Mouse (Mus musculus): Measurements from ENCODE around the gene Hrk. TPM values are rescaled to one million over a fixed set of nuclear protein-coding genes. Genes with fewer than 3 reads are reported as not detected.

Gene Hrk
- total and polyA plus RNA-seq, 3 experiments, result 0.20 to 0.50 (median 0.50) TPM

- intact Hi-C loops (cut with DNase I), result no loop called here
- no peak overlapping the region for H3K9ac ChIP-seq (ENCODE audit: low read depth, low read length)
- 79% methylated on average over 16 of the region's 16 CpGs for WGBS
- H3K4me3 ChIP-seq, result no peak overlapping the region
- no peak for DNase-seq
- no peaks in the 10 kb centered on the region for H3K79me2 ChIP-seq (replicated peaks; ENCODE audit: control insufficient read depth, insufficient read depth, low read length)
- H3K27me3 ChIP-seq (ENCODE audit: control insufficient read depth, insufficient read depth, low read length), result no peaks in the 10 kb centered on the region
- no peaks in the 10 kb centered on the region for H3K4me1 ChIP-seq (ENCODE audit: control insufficient read depth, insufficient read depth, low read length)
- no peaks in the 10 kb centered on the region for H3K36me3 ChIP-seq (ENCODE audit: control insufficient read depth, insufficient read depth, low read length)
- H3K27ac ChIP-seq, result no peak overlapping the region
- TF ChIP-seq CTCF (IDR thresholded peaks at IDR 0.05) (no peak), POLR2A (IDR thresholded peaks at IDR 0.05; ENCODE audit: insufficient read depth, low read depth, low read length) (no peak), EP300 (IDR thresholded peaks at IDR 0.05; ENCODE audit: insufficient read depth, low read depth, low read length) (no peak)
Measured at GRCm38 (mm10) chr5:118204675-118205440, 40.4 kb downstream of the Hrk start.

- no peaks in the 10 kb centered on the region for H3K79me2 ChIP-seq (replicated peaks; ENCODE audit: control insufficient read depth, insufficient read depth, low read length)
- 88% methylated on average over 8 of the region's 8 CpGs for whole genome bisulfite sequencing
- no peak for DNase-seq
- intact Hi-C loops (cut with DNase I), result no loop called here
- no peaks in the 10 kb centered on the region for H3K27me3 ChIP-seq (ENCODE audit: control insufficient read depth, insufficient read depth, low read length)
- H3K9ac ChIP-seq (ENCODE audit: low read depth, low read length), result no peak overlapping the region
- H3K4me3 ChIP-seq, result no peak overlapping the region
- TF ChIP-seq EP300 (IDR thresholded peaks at IDR 0.05; ENCODE audit: insufficient read depth, low read depth, low read length), result no peak
- no peak for TF ChIP-seq POLR2A (IDR thresholded peaks at IDR 0.05; ENCODE audit: insufficient read depth, low read depth, low read length)
- no peak for TF ChIP-seq CTCF (IDR thresholded peaks at IDR 0.05)
- H3K4me1 ChIP-seq (ENCODE audit: control insufficient read depth, insufficient read depth, low read length), result no peaks in the 10 kb centered on the region
- H3K36me3 ChIP-seq (ENCODE audit: control insufficient read depth, insufficient read depth, low read length), result no peaks in the 10 kb centered on the region
- no peak overlapping the region for H3K27ac ChIP-seq
Measured at GRCm38 (mm10) chr5:118205852-118206251, 41.4 kb downstream of the Hrk start.

- no peaks in the 10 kb centered on the region for H3K4me1 ChIP-seq (ENCODE audit: control insufficient read depth, insufficient read depth, low read length)
- no peaks in the 10 kb centered on the region for H3K27me3 ChIP-seq (ENCODE audit: control insufficient read depth, insufficient read depth, low read length)
- intact Hi-C loops (cut with DNase I), result no loop called here
- WGBS, result 36% methylated on average over 5 of the region's 5 CpGs
- no peak for DNase-seq
- peak overlapping the region; percentile 45; the same call in 1 of the 2 replicates for H3K27ac ChIP-seq
- H3K4me3 ChIP-seq, result no peak overlapping the region; the same call in 1 of the 2 replicates
- no peak for TF ChIP-seq CTCF (IDR thresholded peaks at IDR 0.05)
- no peak for TF ChIP-seq EP300 (IDR thresholded peaks at IDR 0.05; ENCODE audit: insufficient read depth, low read depth, low read length)
- TF ChIP-seq POLR2A (IDR thresholded peaks at IDR 0.05; ENCODE audit: insufficient read depth, low read depth, low read length), result no peak
- H3K79me2 ChIP-seq (replicated peaks; ENCODE audit: control insufficient read depth, insufficient read depth, low read length), result no peaks in the 10 kb centered on the region
- H3K9ac ChIP-seq (ENCODE audit: low read depth, low read length), result no peak overlapping the region
- H3K36me3 ChIP-seq (ENCODE audit: control insufficient read depth, insufficient read depth, low read length), result no peaks in the 10 kb centered on the region
Measured at GRCm38 (mm10) chr5:118214012-118214411, 49.6 kb downstream of the Hrk start.

- no peak for TF ChIP-seq CTCF (IDR thresholded peaks at IDR 0.05)
- TF ChIP-seq EP300 (IDR thresholded peaks at IDR 0.05; ENCODE audit: insufficient read depth, low read depth, low read length), result no peak
- TF ChIP-seq POLR2A (IDR thresholded peaks at IDR 0.05; ENCODE audit: insufficient read depth, low read depth, low read length), result no peak
- Histone ChIP-seq H3K4me1 (ENCODE audit: control insufficient read depth, insufficient read depth, low read length) (no peaks in the 10 kb centered on the region), H3K79me2 (replicated peaks; ENCODE audit: control insufficient read depth, insufficient read depth, low read length) (no peaks in the 10 kb centered on the region), H3K9ac (ENCODE audit: low read depth, low read length) (no peak overlapping the region), H3K36me3 (ENCODE audit: control insufficient read depth, insufficient read depth, low read length) (no peaks in the 10 kb centered on the region), H3K27me3 (ENCODE audit: control insufficient read depth, insufficient read depth, low read length) (no peaks in the 10 kb centered on the region), H3K4me3 (peak overlapping the region; percentile 23; the same call in 1 of the 2 replicates), H3K27ac (peak overlapping the region; percentile 15; the same call in 1 of the 2 replicates)
- WGBS, result 7% methylated on average over 24 of the region's 24 CpGs
- intact Hi-C loops (cut with DNase I), result no loop called here
- DNase-seq, result peak; percentile 73 to 81
Measured at GRCm38 (mm10) chr5:118214418-118215154, 50.1 kb downstream of the Hrk start.

GRCm38 (mm10) chr5:118217410-118217809, 53.0 kb downstream of the Hrk start:
- TF ChIP-seq CTCF (IDR thresholded peaks at IDR 0.05) (no peak), POLR2A (IDR thresholded peaks at IDR 0.05; ENCODE audit: insufficient read depth, low read depth, low read length) (no peak), EP300 (IDR thresholded peaks at IDR 0.05; ENCODE audit: insufficient read depth, low read depth, low read length) (no peak)
- intact Hi-C loops (cut with DNase I), result no loop called here
- 44% methylated on average over 6 of the region's 6 CpGs for WGBS
- DNase-seq, result peak; percentile 47 to 54
- no peak overlapping the region for H3K9ac ChIP-seq (ENCODE audit: low read depth, low read length)
- no peaks in the 10 kb centered on the region for H3K4me1 ChIP-seq (ENCODE audit: control insufficient read depth, insufficient read depth, low read length)
- H3K27me3 ChIP-seq (ENCODE audit: control insufficient read depth, insufficient read depth, low read length), result no peaks in the 10 kb centered on the region
- peak overlapping the region; percentile 45 for H3K27ac ChIP-seq
- no peak overlapping the region for H3K4me3 ChIP-seq
- H3K79me2 ChIP-seq (replicated peaks; ENCODE audit: control insufficient read depth, insufficient read depth, low read length), result no peaks in the 10 kb centered on the region
- H3K36me3 ChIP-seq (ENCODE audit: control insufficient read depth, insufficient read depth, low read length), result no peaks in the 10 kb centered on the region

Data from heart, adult 2 months (tissue).